In the genomic region with DNA sequence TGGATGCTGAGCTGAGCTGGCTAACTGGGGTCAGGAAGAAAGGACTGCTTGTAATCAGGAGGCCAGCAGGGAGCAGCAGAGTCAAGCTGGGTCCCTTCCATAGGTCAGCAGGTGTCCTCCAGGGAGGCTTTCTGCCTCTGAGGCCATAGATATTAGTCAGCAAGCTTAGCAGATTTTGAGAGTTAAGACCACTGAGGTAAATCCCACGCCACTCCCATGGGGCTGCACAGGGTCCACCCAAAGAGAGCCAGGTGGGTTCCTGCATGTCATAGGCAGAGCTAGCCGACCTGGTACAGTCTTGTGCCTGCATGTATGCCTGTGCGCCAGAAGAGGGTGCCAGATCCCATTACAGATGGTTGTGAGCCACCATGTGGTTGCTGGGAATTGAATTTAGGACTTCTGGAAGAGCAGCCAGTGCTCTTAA, we compare ENCODE assay signal across 9 mouse cellular contexts.
DNase-seq lines count a peak whose midpoint lies in the region; ATAC-seq and TF ChIP-seq lines count a peak whose summit lies in the region.
"Had no signal": no experiment of that assay in that cellular context is flagged by ENCODE, and none has a peak within 500 bp of the region (broad histone marks: within the 10 kb centered on the region; RNA-seq: fewer than 3 reads in every experiment).

No protein-coding gene starts in this region.

- peak; percentile 63 for TF ChIP-seq CTCF in midbrain, postnatal 0 days (IDR thresholded peaks at IDR 0.05)
- TF ChIP-seq CTCF in embryonic fibroblast, embryonic 13.5 days (IDR thresholded peaks at IDR 0.05; ENCODE audit: borderline replicate concordance, insufficient read depth, low read length) = peak; percentile 52; the same call in 1 of the 2 replicates

- no peak for TF ChIP-seq POLR2A in embryonic fibroblast, embryonic 13.5 days (IDR thresholded peaks at IDR 0.05; ENCODE audit: low read depth, low read length)

- no peak overlapping the region for H3K27ac ChIP-seq in midbrain, postnatal 0 days (ENCODE audit: low read depth, low read length)
- no peak overlapping the region for H3K27ac ChIP-seq in midbrain, embryonic 11.5 days (ENCODE audit: low read depth, low read length)
- H3K27ac ChIP-seq in embryonic fibroblast, embryonic 13.5 days (ENCODE audit: insufficient read depth, low read length) = no peak overlapping the region

- peaks cover 18% of the 10 kb centered on the region for H3K4me1 ChIP-seq in midbrain, postnatal 0 days (ENCODE audit: insufficient read depth, low read length)
- peaks cover 38% of the 10 kb centered on the region for H3K4me1 ChIP-seq in midbrain, embryonic 11.5 days (ENCODE audit: control insufficient read depth, insufficient read depth, low read length)
- H3K4me1 ChIP-seq in embryonic fibroblast, embryonic 13.5 days (ENCODE audit: control insufficient read depth, insufficient read depth, low read length) = no peaks in the 10 kb centered on the region

- H3K4me3 ChIP-seq in midbrain, postnatal 0 days (ENCODE audit: low read depth, low read length) = no peak overlapping the region
- H3K4me3 ChIP-seq in midbrain, embryonic 11.5 days (ENCODE audit: low read depth, low read length) = no peak overlapping the region
- H3K4me3 ChIP-seq in embryonic fibroblast, embryonic 13.5 days (ENCODE audit: insufficient read depth, low read length) = no peak overlapping the region

- no peak for ATAC-seq in midbrain, postnatal 0 days (ENCODE audit: low FRiP score)
- ATAC-seq in midbrain, embryonic 11.5 days (ENCODE audit: low FRiP score) = no peak

- no peak overlapping the region for H3K9ac ChIP-seq in midbrain, postnatal 0 days (replicated peaks; ENCODE audit: low read length, poor library complexity, severe bottlenecking)
- H3K9ac ChIP-seq in midbrain, embryonic 11.5 days (ENCODE audit: low read length) = no peak overlapping the region

- no peaks in the 10 kb centered on the region for H3K9me3 ChIP-seq in midbrain, postnatal 0 days (ENCODE audit: low read length)
- H3K9me3 ChIP-seq in midbrain, embryonic 11.5 days (ENCODE audit: control insufficient read depth, low read length) = no peaks in the 10 kb centered on the region
- H3K9me3 ChIP-seq: G1E had no signal

- WGBS in midbrain, postnatal 0 days = 59% methylated on average over 3 of the region's 3 CpGs
- WGBS in midbrain, embryonic 11.5 days = 46% methylated on average over 3 of the region's 3 CpGs

- no peak overlapping the region for H3K4me2 ChIP-seq in midbrain, postnatal 0 days (ENCODE audit: low read depth, low read length, poor library complexity, severe bottlenecking)
- no peak overlapping the region for H3K4me2 ChIP-seq in midbrain, embryonic 11.5 days

- no peaks in the 10 kb centered on the region for H3K36me3 ChIP-seq in midbrain, postnatal 0 days (ENCODE audit: insufficient read depth, low read length)
- H3K36me3 ChIP-seq in midbrain, embryonic 11.5 days (ENCODE audit: control insufficient read depth, insufficient read depth, low read length) = no peaks in the 10 kb centered on the region
- H3K36me3 ChIP-seq: G1E had no signal

- no peaks in the 10 kb centered on the region for H3K27me3 ChIP-seq in midbrain, postnatal 0 days (ENCODE audit: insufficient read depth, low read length)
- H3K27me3 ChIP-seq in midbrain, embryonic 11.5 days (ENCODE audit: control insufficient read depth, insufficient read depth, low read length) = no peaks in the 10 kb centered on the region

- peak; percentile 54 to 58 for DNase-seq in cerebellum, adult 18-20 months
- DNase-seq in cerebellum, adult 11 months = no peak
- DNase-seq in midbrain, postnatal 0 days (ENCODE audit: low spot score) = no peak
- DNase-seq in midbrain, embryonic 11.5 days (ENCODE audit: low spot score, missing footprints) = no peak
- peak; percentile 76 for DNase-seq in retina, adult 2 months (ENCODE audit: low read depth, low spot score)
- no peak for DNase-seq in layer of hippocampus, adult 9-11 months
- no peak for DNase-seq in gastrocnemius, postnatal 4 days (ENCODE audit: low spot score in 2 of 2)

Comparison
In these comparisons a context has a peak if more than half of its experiments do, and no peak if none do; other contexts are left out.
1. DNase-seq: peak in cerebellum, adult 18-20 months (2 of 2) and retina, adult 2 months (single experiment); none in cerebellum, adult 11 months (single experiment), midbrain, postnatal 0 days (single experiment), midbrain, embryonic 11.5 days (single experiment), layer of hippocampus, adult 9-11 months (single experiment) and gastrocnemius, postnatal 4 days (0 of 2).